Mouse (Mus musculus): ENCODE data around the gene Hoxb2.

Hoxb2 gene

DNA sequence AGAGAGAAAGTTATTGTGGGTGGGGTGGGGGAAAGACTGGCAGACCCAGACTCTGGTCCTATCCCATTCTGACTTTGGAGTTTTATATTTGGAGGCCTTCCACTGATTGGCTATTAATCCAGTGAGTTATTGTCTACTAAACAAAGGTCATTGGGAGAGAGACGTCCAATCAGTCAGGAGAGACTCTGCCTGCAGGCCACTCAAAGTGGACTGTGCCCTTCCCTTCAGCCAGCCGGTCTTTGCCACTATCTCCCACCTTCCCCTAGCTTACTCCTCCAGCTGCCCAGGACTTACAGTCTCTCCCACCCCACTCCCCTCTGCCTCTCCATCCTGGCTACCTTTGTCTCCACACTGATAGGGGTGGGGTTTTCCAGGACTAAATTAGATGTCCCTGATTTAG is 13.7 kb upstream of the Hoxb2 start:
- DNase-seq (ENCODE audit: low spot score): no peak

DNA sequence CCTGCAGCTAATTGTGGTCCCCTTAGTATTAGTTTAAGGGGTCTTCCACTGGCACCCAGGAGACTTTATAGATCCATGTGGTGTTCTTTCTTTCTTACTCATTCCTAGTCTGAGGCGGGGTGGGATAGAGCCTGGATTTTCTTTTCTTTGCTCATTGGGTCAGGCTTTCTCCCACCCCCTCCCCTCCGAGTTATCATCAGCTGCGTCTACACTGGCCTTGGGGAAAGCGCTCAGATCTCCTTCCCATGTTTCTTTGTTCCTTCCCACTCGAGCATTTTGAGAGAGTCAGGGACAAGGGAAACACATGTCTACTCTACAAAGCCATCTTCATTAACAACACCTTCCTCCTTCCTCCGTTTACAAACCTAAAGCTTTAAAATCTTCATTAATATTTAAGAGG is 13.3 kb upstream of the Hoxb2 start:
- DNase-seq (ENCODE audit: low spot score): no peak

DNA sequence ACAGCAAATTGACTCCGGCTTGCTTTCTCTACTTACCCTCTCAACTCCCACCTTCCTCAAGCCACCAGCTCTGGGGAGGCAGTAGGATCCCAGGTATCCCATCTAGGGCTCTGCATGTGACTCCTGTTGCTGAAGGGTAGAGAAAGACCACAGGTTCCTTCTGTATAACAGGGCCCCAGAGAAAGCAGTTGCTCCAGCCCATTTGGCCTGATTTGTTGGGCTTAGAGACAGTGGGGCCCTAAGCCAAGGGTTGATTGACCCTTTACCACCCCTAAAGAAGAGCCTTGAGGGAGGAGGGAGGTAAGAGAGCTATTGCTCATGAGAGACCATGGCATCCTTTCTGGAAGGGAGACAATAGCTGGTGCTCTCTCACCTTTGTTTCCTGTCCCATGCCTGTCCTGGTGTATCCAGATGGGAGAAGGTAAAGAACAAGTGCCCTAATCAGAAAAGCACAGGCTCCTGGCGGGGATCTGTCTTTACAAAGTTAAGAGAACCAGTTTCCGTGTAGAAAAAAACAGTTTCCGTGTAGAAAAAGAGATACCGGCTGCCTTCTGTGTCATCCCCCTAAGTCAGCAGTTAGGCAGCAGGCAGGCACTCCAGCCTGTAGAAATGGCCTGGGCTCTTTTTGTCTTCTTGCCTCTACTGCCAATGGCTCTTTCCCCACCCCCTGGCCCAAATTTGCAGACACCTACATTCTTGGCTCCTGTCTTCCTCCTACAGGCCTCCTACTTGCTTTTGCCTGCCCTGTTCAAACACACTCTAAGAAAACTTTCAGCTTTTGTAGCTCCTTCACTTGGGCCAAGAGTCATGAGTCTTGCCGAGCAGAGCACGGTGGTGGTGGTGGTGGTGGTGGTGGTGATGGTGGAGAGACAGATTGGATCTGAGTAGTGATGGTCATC is 11.1 kb upstream of the Hoxb2 start:
- DNase-seq (ENCODE audit: low spot score): no peak

DNA sequence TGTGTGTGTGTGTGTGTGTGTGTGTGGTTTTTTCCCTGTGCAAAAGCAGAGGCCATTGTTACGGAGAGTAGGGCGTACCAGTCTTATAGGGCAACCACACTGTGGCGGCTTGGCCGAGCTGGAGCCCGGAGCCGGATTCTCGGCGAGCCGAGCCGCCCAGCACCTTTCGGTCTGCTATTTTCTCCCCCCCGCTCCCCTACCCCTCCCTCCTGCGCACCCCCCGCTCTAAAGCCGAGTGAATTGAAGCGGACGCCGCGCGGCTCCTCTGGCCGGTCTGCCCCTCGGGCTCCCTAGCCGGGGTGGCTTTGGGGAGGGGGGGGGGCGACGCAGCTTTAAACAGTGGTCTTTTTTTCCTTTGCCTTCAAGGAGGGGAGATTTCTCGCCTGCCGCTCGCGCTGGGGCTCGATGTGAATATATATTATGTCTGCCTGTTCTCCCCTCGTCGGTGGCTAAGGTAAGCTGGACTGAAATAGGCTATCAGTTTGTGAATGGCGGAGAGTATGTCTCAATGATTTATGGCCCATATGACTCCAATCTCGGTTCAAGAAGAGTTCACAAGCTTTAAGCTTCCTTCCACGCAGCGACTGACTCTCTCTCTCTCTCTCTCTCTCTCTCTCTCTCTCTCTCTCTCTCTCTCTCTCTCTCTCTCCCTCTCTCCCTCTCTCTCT is 9.5 kb upstream of the Hoxb2 start:
- DNase-seq (ENCODE audit: low spot score): no peak

DNA sequence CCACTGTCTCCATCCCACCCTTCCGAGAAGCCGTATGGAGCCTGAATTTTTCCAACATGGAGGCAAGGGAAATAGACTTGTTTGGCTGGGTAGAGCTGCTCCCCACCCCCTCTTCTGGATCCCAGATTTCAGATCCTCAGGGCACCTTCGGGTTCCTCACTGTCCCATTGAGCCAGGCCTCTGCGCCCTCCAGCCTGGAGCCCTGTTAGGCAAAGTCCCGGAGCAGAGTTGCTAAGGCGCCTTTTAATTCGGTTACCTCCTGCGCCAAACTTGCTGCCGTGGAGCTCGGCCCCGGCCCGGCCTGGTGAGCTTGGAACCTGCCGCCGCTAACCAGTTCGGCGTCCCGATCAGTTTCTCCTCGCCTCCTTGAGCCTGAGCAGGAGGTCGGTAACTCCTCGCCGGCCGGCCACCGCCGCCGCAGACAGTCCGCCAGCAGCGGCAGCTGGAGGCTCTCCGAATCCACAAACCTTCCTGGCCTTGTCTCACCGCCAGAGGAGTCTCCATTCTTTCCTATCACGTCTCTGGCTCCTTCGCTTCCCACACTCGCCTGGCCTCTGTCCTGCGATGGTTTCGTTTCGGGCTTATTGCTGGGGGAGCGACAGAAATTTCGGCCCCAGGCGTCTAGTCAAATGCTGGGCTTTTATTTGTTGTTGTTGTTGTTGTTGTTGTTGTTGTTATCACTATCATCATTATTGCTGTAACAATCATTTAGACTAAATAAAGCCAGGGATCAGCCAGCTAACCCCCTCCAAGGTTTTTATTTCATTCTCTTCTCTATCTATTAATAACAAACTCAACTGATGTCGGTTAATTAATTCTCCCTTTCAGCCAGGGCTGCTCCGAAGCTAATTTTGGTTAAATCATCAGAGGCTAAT is 8.4 kb upstream of the Hoxb2 start:
- DNase-seq (ENCODE audit: low spot score): no peak

DNA sequence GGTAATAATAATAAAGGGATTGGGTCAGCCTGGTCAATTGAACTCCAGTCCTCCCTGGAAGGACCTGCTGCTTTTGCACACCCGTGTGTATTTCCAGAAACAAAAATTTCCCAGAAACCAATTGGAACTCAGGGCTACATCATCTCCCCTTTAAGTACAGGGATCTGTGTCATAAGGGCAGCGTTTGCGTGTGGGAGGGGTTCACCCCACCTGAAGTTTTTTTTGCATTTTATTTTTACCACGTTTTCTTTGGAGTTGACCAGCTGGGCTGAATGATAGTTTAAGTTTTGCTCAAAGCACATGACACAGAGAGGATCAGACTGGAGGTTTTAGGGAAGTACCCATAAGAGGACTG is 7.8 kb upstream of the Hoxb2 start:
- DNase-seq (ENCODE audit: low spot score): no peak

DNA sequence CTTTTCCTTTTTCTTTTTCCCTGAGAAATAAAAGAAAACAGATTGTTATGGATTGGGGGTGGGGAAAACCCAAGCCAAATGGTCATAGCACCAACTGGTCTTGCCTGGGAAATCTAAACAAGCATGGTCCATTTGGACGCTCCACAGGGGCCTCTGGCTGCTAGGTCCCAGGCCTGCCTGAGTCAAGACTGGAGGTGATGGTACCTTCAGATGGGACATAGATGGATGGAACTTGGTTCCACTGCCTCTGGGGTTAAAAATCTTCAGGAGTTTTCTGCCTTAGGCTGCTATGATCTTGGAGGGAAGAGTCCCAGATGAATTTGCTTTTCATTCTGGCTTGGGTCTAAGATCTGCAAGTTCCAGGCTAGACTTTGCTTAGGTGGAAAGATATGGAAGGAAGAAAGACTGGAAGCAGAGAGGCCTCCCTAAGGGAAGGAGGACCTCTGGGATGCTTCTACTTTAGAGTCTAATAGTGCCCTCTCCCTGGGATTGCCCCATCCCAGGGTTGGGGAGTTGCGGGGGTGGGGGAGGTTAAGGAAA is 7.0 kb upstream of the Hoxb2 start:
- no peak for DNase-seq (ENCODE audit: low spot score)

DNA sequence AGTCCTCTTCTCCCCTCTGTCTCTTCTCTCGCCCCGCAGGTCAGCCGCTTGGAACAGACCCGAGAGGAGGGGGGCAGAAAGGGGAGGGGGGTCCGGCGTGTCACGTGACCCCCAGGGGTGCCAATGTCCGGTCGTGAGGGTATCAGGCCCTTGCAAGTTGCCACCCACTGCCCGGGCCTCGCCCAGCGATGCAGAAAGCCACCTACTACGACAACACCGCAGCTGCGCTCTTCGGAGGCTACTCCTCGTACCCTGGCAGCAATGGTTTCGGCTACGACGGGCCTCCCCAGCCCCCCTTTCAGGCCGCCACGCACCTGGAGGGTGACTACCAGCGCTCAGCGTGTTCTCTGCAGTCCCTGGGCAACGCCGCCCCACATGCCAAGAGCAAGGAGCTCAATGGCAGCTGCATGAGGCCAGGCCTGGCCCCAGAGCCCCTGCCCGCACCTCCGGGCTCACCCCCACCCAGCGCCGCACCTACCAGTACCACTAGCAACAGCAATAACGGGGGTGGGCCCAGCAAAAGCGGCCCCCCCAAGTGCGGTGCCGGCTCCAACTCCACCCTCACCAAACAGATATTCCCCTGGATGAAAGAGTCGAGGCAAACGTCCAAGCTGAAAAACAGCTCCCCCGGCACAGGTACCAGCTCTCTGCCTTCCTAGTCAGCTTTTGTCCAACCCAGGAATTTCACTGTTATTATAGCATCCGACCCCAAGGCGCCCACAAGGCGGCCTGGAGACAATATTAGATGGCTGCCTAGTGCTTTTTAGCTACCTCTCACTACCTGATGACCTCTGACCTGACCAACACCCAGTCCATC is 6.1 kb upstream of the Hoxb2 start:
- no peak for DNase-seq (ENCODE audit: low spot score)

DNA sequence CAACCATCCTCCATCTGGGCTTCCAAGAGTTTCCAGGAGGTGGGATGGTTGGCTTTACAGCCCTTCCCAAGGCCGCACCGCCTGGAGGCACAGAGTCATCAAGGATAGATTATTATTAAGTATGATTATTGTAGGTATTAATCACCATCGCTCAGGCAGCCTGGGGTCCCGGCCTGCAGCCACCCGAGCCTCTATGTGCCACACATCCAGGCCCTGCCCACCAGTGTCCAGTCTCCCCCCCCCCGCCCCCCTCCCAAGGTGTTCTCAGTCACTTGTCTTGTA is 5.5 kb upstream of the Hoxb2 start:
- no peak for DNase-seq (ENCODE audit: low spot score)

DNA sequence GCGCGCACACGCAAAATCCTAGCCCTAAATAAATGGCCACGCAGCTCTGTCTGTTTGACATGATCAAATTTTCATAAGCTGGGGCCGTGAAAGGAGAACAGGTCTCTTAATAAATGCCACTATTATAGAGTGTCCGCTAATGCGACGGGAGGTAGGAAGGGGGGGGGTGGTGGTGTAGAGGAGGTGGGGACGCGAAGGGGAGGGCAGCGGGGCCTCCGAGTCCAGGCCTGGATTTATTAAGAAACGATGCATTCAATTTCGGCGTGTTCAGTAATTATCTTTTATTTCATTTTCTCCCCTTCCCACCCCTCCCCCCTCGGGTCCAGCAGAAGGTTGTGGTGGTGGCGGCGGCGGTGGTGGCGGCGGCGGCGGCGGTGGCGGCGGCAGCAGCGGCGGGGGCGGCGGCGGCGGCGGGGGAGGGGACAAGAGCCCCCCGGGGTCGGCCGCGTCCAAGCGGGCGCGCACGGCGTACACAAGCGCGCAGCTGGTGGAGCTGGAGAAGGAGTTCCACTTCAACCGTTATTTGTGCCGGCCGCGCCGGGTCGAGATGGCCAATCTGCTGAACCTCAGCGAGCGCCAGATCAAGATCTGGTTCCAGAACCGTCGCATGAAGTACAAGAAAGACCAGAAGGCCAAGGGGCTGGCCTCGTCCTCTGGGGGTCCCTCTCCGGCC is 5.0 kb upstream of the Hoxb2 start:
- no peak for DNase-seq (ENCODE audit: low spot score)

DNA sequence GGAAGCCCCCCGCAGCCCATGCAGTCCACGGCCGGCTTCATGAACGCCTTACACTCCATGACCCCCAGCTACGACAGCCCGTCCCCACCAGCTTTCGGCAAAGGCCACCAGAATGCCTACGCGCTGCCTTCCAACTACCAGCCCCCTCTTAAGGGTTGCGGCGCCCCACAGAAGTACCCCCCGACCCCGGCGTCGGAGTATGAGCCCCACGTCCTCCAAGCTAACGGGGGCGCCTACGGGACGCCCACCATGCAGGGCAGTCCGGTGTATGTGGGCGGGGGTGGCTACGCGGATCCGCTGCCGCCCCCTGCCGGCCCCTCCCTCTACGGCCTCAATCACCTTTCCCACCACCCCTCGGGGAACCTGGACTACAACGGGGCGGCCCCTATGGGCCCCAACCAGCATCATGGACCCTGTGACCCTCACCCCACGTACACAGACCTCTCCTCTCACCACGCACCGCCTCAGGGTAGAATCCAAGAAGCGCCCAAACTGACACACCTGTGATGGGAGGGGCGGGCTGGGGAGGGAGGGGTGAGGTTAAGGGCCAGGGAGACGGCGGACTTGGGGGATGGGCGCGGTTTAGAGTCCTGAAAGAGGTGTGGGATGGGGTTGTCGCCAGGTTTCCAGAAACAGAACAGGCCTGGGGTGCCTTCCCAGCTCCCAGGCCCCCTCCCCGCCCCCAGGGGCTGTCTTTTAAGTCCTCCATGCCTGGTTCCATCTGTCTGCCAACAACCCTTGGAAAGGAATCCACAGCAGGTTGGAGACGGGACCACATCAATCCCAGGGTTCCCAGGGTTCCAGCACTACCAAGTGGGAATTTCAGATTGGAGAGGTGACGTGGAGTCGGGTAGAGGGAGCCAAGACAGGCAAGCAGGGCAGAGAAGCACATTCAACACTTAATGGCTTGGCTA is 4.2 kb upstream of the Hoxb2 start:
- no peak for DNase-seq (ENCODE audit: low spot score)

DNA sequence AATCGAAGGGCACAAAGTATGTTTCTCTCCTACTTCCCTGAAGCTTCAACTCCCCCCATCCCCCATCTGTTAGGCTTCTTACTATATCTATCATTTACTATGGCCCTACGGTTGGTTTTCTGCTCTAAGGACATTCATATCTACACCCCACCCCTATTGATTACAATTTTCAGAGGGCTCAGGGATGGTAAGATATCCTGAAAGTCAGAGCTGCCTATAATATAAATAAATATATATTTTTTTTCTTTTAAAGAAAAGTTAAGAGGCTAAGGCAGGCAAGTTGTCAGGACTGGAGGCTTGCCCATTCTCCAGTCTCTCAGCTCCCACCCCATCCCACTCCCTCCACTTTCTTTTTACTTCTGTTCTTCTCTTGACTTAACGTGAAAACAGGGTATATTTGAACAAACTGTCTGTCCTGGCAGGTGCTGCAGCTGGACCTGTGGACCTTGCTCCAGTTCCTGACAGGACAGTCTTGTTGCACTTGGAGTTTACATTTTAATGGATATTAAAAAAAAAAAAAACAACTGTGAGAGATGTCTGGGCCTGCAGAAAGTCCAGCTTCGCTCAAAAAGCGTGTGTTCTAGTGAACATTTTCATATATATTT is 3.3 kb upstream of the Hoxb2 start:
- no peak for DNase-seq (ENCODE audit: low spot score)

DNA sequence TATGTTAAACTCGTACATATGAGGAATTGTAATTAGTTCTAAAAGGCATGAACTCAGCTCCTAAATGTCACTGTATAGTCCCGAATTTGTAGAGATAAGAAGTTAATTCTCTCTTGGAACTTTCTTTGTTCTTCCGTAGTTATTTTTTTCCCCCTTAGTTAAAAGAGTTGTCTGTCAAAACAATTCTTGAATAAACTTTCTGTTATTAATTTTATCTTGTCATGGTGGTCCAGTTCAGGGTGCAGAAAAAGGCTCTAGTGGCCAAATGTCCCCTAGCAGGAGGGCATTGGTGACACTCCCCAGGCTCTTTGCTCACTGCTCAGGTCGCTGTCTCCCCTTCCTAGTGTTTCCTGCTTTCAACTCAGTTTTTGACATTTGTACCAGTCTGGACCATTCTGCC is 2.6 kb upstream of the Hoxb2 start:
- no peak for DNase-seq (ENCODE audit: low spot score)

DNA sequence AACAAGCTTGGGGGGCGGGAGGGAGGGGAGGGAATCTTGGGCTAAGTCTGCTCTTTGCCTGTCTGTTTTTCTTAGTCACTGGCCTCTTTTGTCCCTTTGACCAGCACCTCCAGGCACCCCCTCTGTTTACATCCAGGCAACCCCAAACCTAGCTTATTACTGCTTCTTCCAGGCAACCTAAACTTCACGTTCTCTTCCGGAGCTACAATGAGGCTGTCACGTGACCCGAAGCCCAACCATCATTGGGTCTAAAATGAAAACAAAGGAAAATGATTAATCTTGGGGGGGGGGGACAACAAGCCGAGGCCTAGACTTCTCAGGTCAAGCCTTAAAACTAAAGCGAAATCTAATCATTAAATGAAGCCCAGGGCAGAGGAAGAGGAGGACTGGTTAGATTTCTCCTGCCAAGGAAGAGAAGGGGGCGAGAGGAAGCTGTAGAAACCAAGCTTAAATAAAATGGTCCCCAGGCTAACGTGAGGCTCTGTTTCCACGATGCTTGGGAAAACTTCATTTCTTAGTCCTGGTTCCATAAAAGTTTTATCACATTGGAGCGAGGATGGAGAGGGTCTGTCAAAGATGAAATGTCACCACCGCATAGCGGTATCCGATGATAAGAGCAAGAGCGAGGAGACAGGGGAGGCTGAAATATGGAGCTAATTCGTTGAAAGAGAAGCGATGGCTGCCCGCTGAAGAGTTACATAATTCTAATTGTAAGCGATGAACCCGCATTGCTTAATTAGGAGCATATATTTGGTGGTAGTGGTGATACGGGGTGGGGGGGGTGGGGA is 2.0 kb upstream of the Hoxb2 start:
- DNase-seq (ENCODE audit: low spot score): no peak

DNA sequence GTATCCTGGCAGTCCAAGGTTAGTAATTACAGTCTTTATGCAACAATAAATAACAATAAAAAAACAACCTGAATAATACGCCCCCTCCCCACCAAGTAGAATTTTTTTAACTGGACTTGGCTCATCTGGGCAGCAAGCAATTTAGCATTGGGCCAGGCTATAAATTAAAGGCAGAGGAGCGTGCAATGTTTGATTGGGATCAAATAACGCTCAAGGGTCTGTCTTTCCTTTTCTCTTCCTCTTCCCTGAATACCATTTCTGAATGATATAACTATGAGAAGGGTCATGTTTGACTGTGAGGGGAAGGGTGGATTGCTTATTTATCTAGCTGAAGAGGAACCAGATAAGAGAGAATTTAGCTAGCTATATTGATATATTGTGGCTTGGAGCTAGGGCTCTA is 1.3 kb upstream of the Hoxb2 start:
- DNase-seq (ENCODE audit: low spot score): no peak

DNA sequence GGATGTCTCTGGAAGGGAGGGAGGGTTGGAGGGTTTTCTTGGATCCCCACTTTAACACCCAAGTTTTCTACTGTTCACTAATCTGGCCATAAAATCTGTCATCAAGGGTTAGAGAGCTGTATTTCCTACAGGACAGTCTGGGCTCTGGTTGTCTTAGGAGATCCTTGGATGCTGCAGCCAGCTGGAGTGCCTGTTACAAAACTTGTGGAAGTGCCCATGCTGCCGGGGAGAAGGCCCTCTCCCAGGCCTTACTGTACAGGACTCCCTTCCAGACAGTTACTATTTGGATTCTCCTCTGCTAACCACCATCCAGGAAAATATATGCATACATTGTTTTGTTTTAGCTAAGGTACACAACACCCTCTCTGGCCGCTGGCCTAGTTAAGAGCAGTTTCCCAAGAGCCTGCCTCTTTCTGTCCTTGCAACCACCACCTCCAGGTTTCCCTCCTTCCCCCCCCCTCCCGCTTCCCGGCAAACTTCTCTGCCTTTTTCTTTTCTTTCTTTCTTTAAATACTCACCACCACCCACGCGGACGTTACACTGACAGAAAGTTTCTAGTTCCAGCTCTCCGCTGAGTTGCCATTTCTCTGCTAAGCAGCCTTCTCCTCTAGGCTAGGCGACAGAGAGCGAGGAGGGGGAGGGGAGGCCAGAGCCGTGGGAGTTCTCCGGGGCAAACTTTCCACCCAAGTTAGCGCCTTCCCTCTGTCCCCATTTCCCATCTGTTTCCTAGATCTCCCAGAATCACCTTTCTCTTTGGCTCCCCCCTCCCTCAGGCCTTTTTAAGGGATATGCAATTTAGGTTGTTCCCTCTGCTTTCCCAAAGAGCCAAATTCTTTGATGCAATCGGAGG is 609 bp upstream of the Hoxb2 start:
- DNase-seq (ENCODE audit: low spot score): no peak

DNA sequence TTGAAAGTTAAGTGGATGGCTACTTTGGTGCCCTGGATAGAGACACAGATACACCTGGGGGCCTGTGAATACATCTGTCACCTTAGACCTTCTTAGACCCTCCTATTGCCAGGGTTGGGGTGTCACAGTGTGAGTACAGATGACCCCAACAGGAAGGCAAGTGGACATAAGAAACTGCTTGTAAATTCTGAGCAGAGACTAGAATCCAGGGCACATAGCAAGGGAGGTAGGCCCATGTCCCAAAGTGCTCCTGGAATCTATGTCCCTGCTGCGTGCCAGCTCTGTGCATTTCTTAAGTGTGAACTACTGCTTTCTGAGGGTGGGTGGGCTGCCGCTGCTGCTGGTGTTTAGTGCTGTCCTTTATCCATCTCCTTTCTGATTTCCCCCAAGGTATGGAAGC is 466 bp downstream of the Hoxb2 start:
- no peak for DNase-seq (ENCODE audit: low spot score)

DNA sequence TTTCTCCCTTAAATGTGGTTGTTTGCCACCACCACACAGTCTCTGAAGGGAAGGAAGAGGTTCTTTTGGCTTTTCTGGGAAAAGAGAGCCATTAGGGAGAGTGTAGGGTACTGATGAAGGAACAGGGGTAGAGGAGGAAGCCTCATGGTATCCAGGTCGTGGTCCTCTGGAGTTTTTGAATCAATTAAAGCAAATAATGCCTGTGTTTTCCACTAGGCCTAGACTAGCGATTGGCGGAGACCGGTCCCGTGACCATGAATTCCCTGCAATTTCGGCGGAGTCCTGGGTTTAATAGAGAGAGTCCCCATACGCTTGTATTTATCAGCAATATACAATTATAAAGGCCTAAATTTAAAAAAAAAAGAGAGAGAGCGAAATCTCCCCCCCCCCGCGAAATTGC is 987 bp downstream of the Hoxb2 start:
- no peak for DNase-seq (ENCODE audit: low spot score)

Data from spleen, adult 12 weeks (tissue).